Mouse (Mus musculus) hindbrain, embryonic 13.5 days (tissue): ENCODE measurements around the gene Atp6v1e1. TPM values are rescaled to one million over a fixed set of nuclear protein-coding genes. Genes with fewer than 3 reads are reported as not detected.

ENCODE experiments used
- ATAC-seq: fragments of 200-750 bp; cut with Nextera tagmentation; 2 replicates; pipeline ENCODE4 v1.8.0; 2017; ENCODE audit warnings: moderate TSS enrichment; ENCODE audit not compliant: low FRiP score
- H3K27ac ChIP-seq: fragments of 300-500 bp; sonication (generic); 2 replicates; pipeline ENCODE4 v1.5.1; 2015; ENCODE audit warnings: inconsistent platforms, mild to moderate bottlenecking, moderate library complexity
- H3K27me3 ChIP-seq: fragments of 300-500 bp; sonication (generic); 2 replicates; pipeline ENCODE4 v1.6.1; 2015; ENCODE audit warnings: mild to moderate bottlenecking, inconsistent platforms
- H3K36me3 ChIP-seq: fragments of 300-500 bp; sonication (generic); 2 replicates; pipeline ENCODE4 v1.6.1; 2015; ENCODE audit warnings: mild to moderate bottlenecking, inconsistent platforms
- H3K4me1 ChIP-seq: fragments of 300-500 bp; sonication (generic); replicated peaks from 2 replicates; pipeline ENCODE4 v1.6.1; 2015; ENCODE audit warnings: inconsistent platforms
- H3K4me2 ChIP-seq: fragments of 300-500 bp; sonication (generic); 2 replicates; pipeline ENCODE4 v1.6.1; 2015; ENCODE audit warnings: inconsistent platforms, mild to moderate bottlenecking, moderate library complexity
- H3K4me3 ChIP-seq: fragments of 300-500 bp; sonication (generic); 2 replicates; pipeline ENCODE4 v1.5.1; 2015; ENCODE audit warnings: mild to moderate bottlenecking, inconsistent platforms
- H3K9ac ChIP-seq: fragments of 300-500 bp; sonication (generic); 2 replicates; pipeline ENCODE4 v1.6.1; 2015; ENCODE audit warnings: mild to moderate bottlenecking, inconsistent platforms
- H3K9me3 ChIP-seq: fragments of 300-500 bp; sonication (generic); 2 replicates; pipeline ENCODE4 v1.6.1; 2016; ENCODE audit warnings: inconsistent platforms
- WGBS: fragments of 180-500 bp; shearing (Covaris S2); methylation state at CpG from one replicate; pipeline ENCODE4 v1.1.7; 2015; 5-methylcytosine and 5-hydroxymethylcytosine counted together
- polyA plus RNA-seq: library from polyadenylated mRNA; unstranded; fragments of >200 nt; fragmentation: Nextera tagmentation; extraction: Ambion mirVana; gene quantifications from 2 replicates; pipeline ENCODE4 v1.2.1, GENCODE M21; 2015

Atp6v1e1 gene
- polyA plus RNA-seq, 1 experiment from 2014 or later = 262 TPM

DNA sequence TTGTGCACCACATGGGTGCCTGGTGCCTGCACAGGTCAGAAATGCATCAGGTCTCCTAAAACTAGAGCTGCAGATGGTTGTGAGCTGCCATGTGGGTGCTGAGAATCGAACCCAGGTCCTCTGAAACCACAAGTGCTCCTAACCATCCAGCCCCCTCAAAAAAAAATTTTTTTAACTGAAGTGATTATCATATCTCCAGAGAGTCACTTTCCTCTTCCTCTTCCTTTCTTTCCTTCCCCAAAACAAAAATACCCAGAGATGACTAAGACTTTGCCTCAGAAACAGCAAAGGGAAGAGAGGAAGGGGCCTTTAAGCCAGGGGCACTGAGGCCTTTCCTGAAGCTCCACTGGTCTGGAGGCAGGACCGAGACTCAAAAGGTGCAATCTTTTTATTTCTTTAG, 39.6 kb downstream of the Atp6v1e1 start:
- Histone ChIP-seq H3K9me3 (no peaks in the 10 kb centered on the region), H3K36me3 (no peaks in the 10 kb centered on the region), H3K4me2 (no peak overlapping the region), H3K27ac (no peak overlapping the region), H3K9ac (no peak overlapping the region), H3K4me1 (peaks cover 22% of the 10 kb centered on the region), H3K27me3 (no peaks in the 10 kb centered on the region), H3K4me3 (no peak overlapping the region)
- WGBS = 90% methylated on average over 2 of the region's 2 CpGs
- ATAC-seq = no peak

DNA sequence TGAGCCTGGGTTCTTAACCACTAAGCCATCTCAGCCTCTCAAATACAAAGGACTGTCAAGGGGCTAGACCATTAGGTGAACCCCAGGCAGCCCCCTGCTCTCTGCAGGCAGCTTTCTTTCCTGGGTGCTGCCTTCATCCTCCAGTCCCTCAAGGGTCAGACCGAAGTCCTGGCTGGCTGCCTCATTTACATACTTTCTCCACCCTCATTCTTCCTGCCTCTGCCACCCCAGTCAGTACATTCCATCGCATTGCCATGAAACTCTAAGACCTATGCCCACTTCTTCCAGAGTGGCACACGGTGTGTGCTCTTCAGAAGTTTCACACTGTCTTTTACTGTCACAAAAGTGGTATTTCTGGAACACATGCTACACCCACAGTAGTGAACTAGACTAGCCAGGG, 44.4 kb downstream of the Atp6v1e1 start:
- Histone ChIP-seq H3K4me1 (peaks cover 14% of the 10 kb centered on the region), H3K9ac (no peak overlapping the region), H3K27me3 (no peaks in the 10 kb centered on the region), H3K27ac (no peak overlapping the region), H3K36me3 (0 out of 2 replicates have a peak, but pooled peaks cover 5% of the 10 kb centered on the region), H3K4me3 (no peak overlapping the region), H3K4me2 (no peak overlapping the region), H3K9me3 (no peaks in the 10 kb centered on the region)
- WGBS = 66% methylated on average over 3 of the region's 3 CpGs
- ATAC-seq = no peak

DNA sequence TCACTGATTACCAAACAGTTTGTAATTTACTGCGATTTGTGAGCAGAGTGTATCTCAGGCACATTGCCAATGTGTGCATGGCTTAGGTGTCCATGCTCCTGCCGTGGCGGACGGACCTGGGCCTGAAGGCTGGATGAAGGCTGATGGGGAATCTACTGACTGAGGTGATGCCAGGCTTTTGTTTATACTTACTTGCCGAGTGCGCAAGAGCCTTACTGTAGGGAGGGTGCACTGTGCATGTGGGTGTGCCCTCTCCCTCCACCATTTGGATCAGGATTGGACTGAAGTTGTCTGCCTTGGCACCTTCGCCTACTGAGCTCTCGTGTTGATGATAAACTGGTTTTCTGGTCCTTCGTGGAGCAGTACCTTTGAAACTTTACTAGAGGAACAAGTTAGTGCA, 45.1 kb downstream of the Atp6v1e1 start:
- Histone ChIP-seq H3K27me3 (no peaks in the 10 kb centered on the region), H3K4me3 (no peak overlapping the region), H3K9ac (no peak overlapping the region), H3K36me3 (0 out of 2 replicates have a peak, but pooled peaks cover 5% of the 10 kb centered on the region), H3K27ac (no peak overlapping the region), H3K9me3 (no peaks in the 10 kb centered on the region), H3K4me2 (no peak overlapping the region), H3K4me1 (peaks cover 21% of the 10 kb centered on the region)
- WGBS = 91% methylated on average over 9 of the region's 9 CpGs
- ATAC-seq = no peak

DNA sequence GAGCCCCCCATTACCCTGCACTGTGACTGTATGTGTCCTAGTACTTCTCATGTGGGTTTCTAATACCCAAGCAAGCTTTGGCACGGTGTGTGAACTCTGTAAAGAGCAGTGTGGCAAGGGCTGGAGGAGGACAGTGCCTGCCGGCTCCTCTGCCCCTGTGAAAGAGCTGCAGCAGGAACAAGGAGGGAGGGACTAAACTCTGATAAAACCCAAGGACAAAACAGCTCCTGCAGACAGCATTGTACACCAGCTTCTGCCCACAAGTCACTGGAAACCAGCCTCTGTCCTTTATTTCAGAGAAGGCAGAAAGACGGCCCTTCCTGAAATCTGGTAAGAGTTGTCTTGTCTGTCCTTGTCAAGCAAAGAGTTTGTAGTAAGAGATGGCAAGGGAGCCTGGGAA, 46.3 kb downstream of the Atp6v1e1 start:
- H3K4me1 ChIP-seq = peaks cover 22% of the 10 kb centered on the region
- H3K27me3 ChIP-seq = no peaks in the 10 kb centered on the region
- no peak overlapping the region for H3K4me2 ChIP-seq
- H3K4me3 ChIP-seq = no peak overlapping the region
- H3K9me3 ChIP-seq = no peaks in the 10 kb centered on the region
- no peak overlapping the region for H3K9ac ChIP-seq
- peak overlapping the region; percentile 18; the same call in 1 of the 2 replicates for H3K27ac ChIP-seq
- WGBS = 83% methylated on average over 3 of the region's 3 CpGs
- H3K36me3 ChIP-seq = 0 out of 2 replicates have a peak, but pooled peaks cover 5% of the 10 kb centered on the region
- ATAC-seq = no peak

DNA sequence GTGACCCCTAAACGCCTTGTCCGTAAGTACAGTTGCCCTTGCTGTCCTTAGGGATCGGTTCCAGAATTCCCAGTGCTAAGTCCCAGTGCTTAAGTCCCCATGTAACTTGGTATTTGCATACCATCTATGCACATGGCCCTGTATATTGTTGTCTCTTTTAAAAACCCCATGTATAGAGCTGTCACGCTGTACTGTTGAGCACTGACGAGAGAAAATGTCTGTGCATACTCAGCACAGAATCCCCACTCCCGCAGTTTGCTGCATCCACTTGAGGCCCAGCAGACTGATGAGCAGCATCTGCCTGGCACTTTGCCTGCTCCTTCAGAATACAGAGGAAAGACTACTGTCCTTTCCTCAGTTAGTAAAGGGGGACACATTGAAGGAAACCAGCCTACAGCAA, 48.8 kb downstream of the Atp6v1e1 start:
- Histone ChIP-seq H3K4me2 (peak overlapping the region; percentile 27), H3K9me3 (no peaks in the 10 kb centered on the region), H3K4me3 (no peak overlapping the region), H3K27ac (peak overlapping the region; percentile 86), H3K4me1 (peaks cover 25% of the 10 kb centered on the region), H3K36me3 (0 out of 2 replicates have a peak, but pooled peaks cover 5% of the 10 kb centered on the region), H3K9ac (no peak overlapping the region), H3K27me3 (no peaks in the 10 kb centered on the region)
- ATAC-seq = peak; percentile 46; the same call in 1 of the 2 replicates
- WGBS = 42% methylated on average over 6 of the region's 6 CpGs

DNA sequence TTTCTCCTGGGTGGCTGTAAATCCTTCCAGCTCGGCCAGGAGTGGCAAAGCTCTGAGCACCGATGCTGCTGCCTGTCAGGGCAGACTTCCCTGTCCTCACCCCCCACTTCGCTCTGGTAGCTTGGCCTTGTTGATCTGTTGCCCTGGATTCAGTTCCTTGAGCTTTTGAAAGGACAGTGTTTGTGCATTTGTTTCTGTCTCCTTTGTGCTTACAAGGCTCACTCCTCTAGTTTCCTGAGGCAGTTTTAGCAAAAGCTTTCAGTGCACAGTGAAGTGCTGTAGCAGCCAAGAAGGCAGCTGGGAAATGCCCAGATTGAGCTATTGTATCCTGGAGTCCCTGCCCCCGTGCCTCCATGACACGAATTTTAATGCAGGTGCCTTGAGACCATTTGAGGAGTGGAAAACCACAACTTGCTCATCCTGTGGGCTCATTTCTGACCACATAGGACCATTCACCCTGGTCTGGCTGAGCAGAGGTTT, 49.4 kb downstream of the Atp6v1e1 start, which contains the start of gene Slc25a18:
Slc25a18 (plus strand) TSS at position 430 of the 480 bp plus-strand sequence.
- Histone ChIP-seq H3K9ac (peak within 1 kb of the TSS; percentile 55; the same call in 1 of the 2 replicates), H3K4me2 (peak within 1 kb of the TSS; percentile 27)

DNA sequence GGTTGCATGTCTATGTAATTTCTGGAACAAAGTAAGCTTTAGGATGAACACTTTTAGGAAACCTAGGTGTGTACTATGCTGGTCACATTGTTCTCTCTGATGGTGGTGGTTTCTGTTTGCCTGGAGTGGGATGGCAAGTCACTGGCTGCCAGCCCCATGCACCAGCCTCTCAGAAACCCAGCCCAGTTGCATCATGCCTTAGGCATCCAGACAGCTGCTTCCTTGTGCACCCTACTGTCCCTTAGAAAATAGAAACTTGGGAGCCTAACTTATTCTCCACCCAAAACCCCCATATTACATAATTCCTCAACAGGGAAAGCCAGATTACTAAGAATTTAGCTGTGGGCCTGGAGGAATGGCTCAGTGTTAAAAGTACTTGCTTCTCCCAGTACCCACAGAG, 50.6 kb downstream of the Atp6v1e1 start:
- Histone ChIP-seq H3K4me1 (peaks cover 25% of the 10 kb centered on the region), H3K27ac (peak overlapping the region; percentile 86), H3K36me3 (peaks cover 6% of the 10 kb centered on the region; the same call in 1 of the 2 replicates), H3K9ac (no peak overlapping the region), H3K4me2 (no peak overlapping the region), H3K9me3 (no peaks in the 10 kb centered on the region), H3K4me3 (no peak overlapping the region), H3K27me3 (no peaks in the 10 kb centered on the region)
- ATAC-seq = no peak

More for the DNA sequence above, 49.4 kb downstream of the Atp6v1e1 start, which contains the start of gene Slc25a18:
- ATAC-seq = peak; percentile 85
- Histone ChIP-seq H3K36me3 (peaks cover 5% of the 10 kb centered on the region; the same call in 1 of the 2 replicates), H3K4me3 (no peak within 1 kb of the TSS), H3K27me3 (no peaks in the 10 kb centered on the region), H3K9me3 (no peaks in the 10 kb centered on the region), H3K27ac (peak within 1 kb of the TSS; percentile 86), H3K4me1 (peaks cover 25% of the 10 kb centered on the region)
- WGBS = 15% methylated on average over 5 of the region's 5 CpGs

DNA sequence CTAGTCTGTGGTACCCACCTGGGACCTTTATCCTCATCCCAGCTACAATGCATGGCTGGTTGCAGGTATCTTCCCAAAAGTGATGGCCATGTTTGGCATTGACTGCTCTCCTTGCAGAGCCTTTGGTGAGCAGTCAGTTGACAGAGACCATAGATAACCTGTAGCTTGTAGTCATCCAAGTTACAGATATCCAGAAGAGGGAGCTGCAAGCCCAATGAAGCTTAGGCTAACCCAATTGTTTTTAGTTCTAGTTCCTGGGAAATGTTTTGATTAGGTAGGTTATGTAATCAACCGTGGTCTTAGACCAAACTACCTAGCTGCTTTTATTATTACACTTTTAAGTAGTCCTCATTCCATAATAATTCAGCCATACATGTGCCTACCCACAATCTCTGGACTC, 51.2 kb downstream of the Atp6v1e1 start:
- H3K9ac ChIP-seq = no peak overlapping the region
- no peaks in the 10 kb centered on the region for H3K9me3 ChIP-seq
- 82% methylated on average over 1 of the region's 1 CpGs for WGBS
- no peak overlapping the region for H3K4me3 ChIP-seq
- ATAC-seq = no peak
- H3K27ac ChIP-seq = peak overlapping the region; percentile 86; the same call in 1 of the 2 replicates
- peaks cover 11% of the 10 kb centered on the region for H3K36me3 ChIP-seq
- H3K27me3 ChIP-seq = no peaks in the 10 kb centered on the region
- no peak overlapping the region for H3K4me2 ChIP-seq
- H3K4me1 ChIP-seq = peaks cover 25% of the 10 kb centered on the region

DNA sequence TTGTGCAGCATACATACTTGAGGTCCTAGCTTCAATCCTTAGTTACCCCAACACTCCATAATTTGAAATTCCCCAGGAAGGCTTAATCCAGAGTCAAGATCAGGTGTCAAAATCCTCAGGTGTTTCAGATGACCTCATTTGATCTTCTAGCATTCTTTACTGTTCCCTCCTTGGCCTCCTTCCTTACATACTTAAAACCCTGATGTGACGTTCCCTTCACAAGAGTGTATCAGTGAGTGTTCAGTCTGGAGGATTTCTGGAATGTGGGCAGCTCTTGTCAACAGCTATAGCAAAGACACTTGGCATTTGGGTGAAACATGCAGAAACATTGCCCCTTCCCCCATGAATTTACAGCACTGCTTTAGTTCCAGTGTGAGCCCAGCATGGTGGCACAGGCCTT, 52.6 kb downstream of the Atp6v1e1 start:
- no peaks in the 10 kb centered on the region for H3K27me3 ChIP-seq
- no peak overlapping the region for H3K4me2 ChIP-seq
- H3K4me3 ChIP-seq = no peak overlapping the region
- H3K9ac ChIP-seq = no peak overlapping the region
- peaks cover 25% of the 10 kb centered on the region for H3K4me1 ChIP-seq
- WGBS = 100% methylated on average over 1 of the region's 1 CpGs
- H3K27ac ChIP-seq = no peak overlapping the region
- H3K36me3 ChIP-seq = peaks cover 18% of the 10 kb centered on the region
- no peak for ATAC-seq
- no peaks in the 10 kb centered on the region for H3K9me3 ChIP-seq

DNA sequence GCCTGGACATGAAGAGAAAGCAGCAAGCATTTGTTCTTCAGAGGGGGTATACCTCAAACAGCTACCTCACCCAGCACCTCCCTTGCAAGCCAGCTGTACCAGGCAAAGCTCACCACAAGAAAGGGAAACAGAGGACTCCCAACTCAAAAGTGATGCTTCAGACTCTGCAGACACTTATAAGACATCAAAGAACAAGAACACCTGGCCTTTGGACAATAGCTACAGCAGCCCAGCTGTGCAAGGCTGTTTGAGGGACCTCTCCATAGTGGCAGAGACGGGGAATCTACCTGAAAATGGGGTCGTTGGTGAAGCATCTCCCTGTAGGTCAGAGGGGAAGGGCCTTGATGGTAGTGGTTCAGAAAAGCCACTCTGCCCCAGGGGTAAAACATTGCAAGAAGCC, 61.4 kb downstream of the Atp6v1e1 start:
- H3K9me3 ChIP-seq = no peaks in the 10 kb centered on the region
- no peak overlapping the region for H3K27ac ChIP-seq
- H3K36me3 ChIP-seq = peaks cover 62% of the 10 kb centered on the region
- H3K4me1 ChIP-seq = no peaks in the 10 kb centered on the region
- H3K9ac ChIP-seq = no peak overlapping the region
- no peaks in the 10 kb centered on the region for H3K27me3 ChIP-seq
- 94% methylated on average over 2 of the region's 2 CpGs for WGBS
- H3K4me2 ChIP-seq = no peak overlapping the region
- ATAC-seq = no peak
- no peak overlapping the region for H3K4me3 ChIP-seq

DNA sequence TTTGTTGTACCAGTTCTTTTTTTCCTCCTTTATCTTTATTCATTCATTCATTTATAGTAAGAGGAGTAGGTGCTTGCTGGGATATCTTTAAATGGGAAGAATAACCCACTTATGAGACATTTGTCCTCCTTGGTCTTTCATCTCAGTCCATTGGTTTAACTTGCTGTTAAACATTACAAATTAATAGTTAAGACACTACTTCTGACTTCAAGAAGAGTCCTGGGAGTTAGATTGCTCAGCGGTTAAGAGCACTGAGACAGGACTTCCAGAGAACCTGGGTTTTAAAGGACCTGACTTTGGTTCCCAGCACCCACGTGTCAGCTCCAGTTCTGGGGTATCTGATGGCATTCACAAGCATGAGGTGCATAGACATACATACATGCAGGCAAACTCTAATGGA, 76.2 kb downstream of the Atp6v1e1 start:
- H3K36me3 ChIP-seq = peaks cover 7% of the 10 kb centered on the region
- H3K4me2 ChIP-seq = no peak overlapping the region
- no peaks in the 10 kb centered on the region for H3K4me1 ChIP-seq
- no peaks in the 10 kb centered on the region for H3K27me3 ChIP-seq
- no peaks in the 10 kb centered on the region for H3K9me3 ChIP-seq
- WGBS = 90% methylated on average over 2 of the region's 2 CpGs
- H3K9ac ChIP-seq = no peak overlapping the region
- no peak for ATAC-seq
- no peak overlapping the region for H3K27ac ChIP-seq
- H3K4me3 ChIP-seq = no peak overlapping the region
